Mouse (Mus musculus) forebrain, postnatal 0 days (tissue): ENCODE data around the gene Scgb1c1. TPM values are rescaled to one million over a fixed set of nuclear protein-coding genes. Genes with fewer than 3 reads are reported as not detected.

Experiments
- ATAC-seq: fragments of 200-750 bp; cut with Nextera tagmentation; 2 replicates; pipeline ENCODE4 v1.8.0; 2017; ENCODE audit warnings: mild to moderate bottlenecking, moderate library complexity
- DNase-seq: peaks from one replicate; pipeline ENCODE4 v3.0.0-alpha.2; 2015
- H3K27ac ChIP-seq: fragments of 300-500 bp; sonication (generic); 2 replicates; pipeline ENCODE4 v1.5.1; 2014; ENCODE audit warnings: low read depth, mild to moderate bottlenecking, antibody characterized with exemption, low read length, moderate library complexity, mixed read lengths
- H3K27me3 ChIP-seq: fragments of 300-500 bp; sonication (generic); 2 replicates; pipeline ENCODE4 v1.6.1; 2014; ENCODE audit warnings: mild to moderate bottlenecking, low read length, mixed read lengths; ENCODE audit not compliant: insufficient read depth
- H3K36me3 ChIP-seq: fragments of 300-500 bp; sonication (generic); 2 replicates; pipeline ENCODE4 v1.6.1; 2014; ENCODE audit warnings: mild to moderate bottlenecking, moderate library complexity; ENCODE audit not compliant: insufficient read depth
- H3K4me1 ChIP-seq: fragments of 300-500 bp; sonication (generic); 2 replicates; pipeline ENCODE4 v1.6.1; 2014; ENCODE audit warnings: antibody characterized with exemption; ENCODE audit not compliant: insufficient read depth
- H3K4me2 ChIP-seq: fragments of 300-500 bp; sonication (generic); 2 replicates; pipeline ENCODE4 v1.6.1; 2014; ENCODE audit warnings: low read depth, mild to moderate bottlenecking, moderate library complexity
- H3K4me3 ChIP-seq: fragments of 300-500 bp; sonication (generic); 2 replicates; pipeline ENCODE4 v1.5.1; 2014; ENCODE audit warnings: low read depth, low read length, mixed read lengths
- H3K9ac ChIP-seq: fragments of 300-500 bp; sonication (generic); 2 replicates; pipeline ENCODE4 v1.6.1; 2014; ENCODE audit warnings: mild to moderate bottlenecking
- H3K9me3 ChIP-seq: fragments of 300-500 bp; sonication (generic); 2 replicates; pipeline ENCODE4 v1.6.1; 2016; ENCODE audit warnings: low read length
- CTCF ChIP-seq: sonication (generic); IDR thresholded peaks from 2 replicates; pipeline ENCODE4 v1.5.1; 2016; ENCODE audit warnings: antibody characterized with exemption, control low read depth, low read depth
- WGBS: fragments of 180-500 bp; shearing (Covaris S2); extraction: QIAGEN DNeasy Blood & Tissue Kit; methylation state at CpG from one replicate; pipeline ENCODE4 v1.1.7; 2014; 5-methylcytosine and 5-hydroxymethylcytosine counted together
- polyA plus RNA-seq: library from polyadenylated mRNA; unstranded; fragments of >200 nt; fragmentation: Nextera tagmentation; extraction: Ambion mirVana; gene quantifications from 2 replicates; pipeline ENCODE4 v1.2.1, GENCODE M21; 2015
- total RNA-seq: library from RNA; depleted of rRNA; stranded (reverse); fragments of >200 nt; gene quantifications from 2 replicates; pipeline ENCODE4 v1.2.3, GENCODE M21; 2014

Scgb1c1 gene
- total and polyA plus RNA-seq, 2 experiments from 2014 or later = not detected

GRCm38 (mm10) chr7:140843806-140844205 is 1.5 kb upstream of the Scgb1c1 start:
- no peak for TF ChIP-seq CTCF

DNA sequence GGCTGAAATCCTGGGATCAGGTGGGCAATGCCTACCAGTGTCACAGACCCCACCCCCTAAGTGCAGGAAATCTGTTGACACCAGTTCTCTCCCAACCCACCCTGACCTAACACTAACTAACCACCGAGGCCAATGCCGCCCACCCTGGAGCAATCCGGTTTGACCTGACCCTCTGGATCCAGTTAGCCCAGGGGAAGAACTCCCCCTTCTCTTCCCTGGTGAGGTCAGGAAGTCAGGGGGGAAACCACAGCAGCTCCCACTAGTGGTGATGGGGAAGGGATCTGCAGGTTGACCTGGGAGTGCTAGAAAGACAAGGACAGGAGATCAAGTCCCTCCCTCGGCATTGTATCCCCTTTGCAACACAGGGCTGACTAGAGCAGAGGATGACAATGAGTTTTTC is 336 bp downstream of the Scgb1c1 start:
- TF ChIP-seq CTCF = peak; percentile 21; the same call in 1 of the 2 replicates
- Histone ChIP-seq H3K9me3 (no peaks in the 10 kb centered on the region), H3K27me3 (no peaks in the 10 kb centered on the region), H3K9ac (no peak overlapping the region), H3K27ac (no peak overlapping the region), H3K4me2 (no peak overlapping the region), H3K36me3 (no peaks in the 10 kb centered on the region; the same call in 1 of the 2 replicates), H3K4me3 (no peak overlapping the region), H3K4me1 (no peaks in the 10 kb centered on the region)
- ATAC-seq (no peak), DNase-seq (no peak)
- 64% methylated on average over 4 of the region's 4 CpGs for WGBS

More at GRCm38 (mm10) chr7:140843806-140844205, 1.5 kb upstream of the Scgb1c1 start:
- Histone ChIP-seq H3K4me1 (no peaks in the 10 kb centered on the region), H3K36me3 (no peaks in the 10 kb centered on the region), H3K27ac (no peak overlapping the region), H3K9me3 (no peaks in the 10 kb centered on the region), H3K9ac (no peak overlapping the region), H3K27me3 (no peaks in the 10 kb centered on the region; the same call in 1 of the 2 replicates), H3K4me2 (no peak overlapping the region), H3K4me3 (no peak overlapping the region)
- DNase-seq (no peak), ATAC-seq (no peak)
- 80% methylated on average over 7 of the region's 7 CpGs for WGBS

GRCm38 (mm10) chr7:140846676-140847075 is 1.3 kb downstream of the Scgb1c1 start:
- no peak for DNase-seq
- no peak overlapping the region for H3K4me3 ChIP-seq
- 86% methylated on average over 10 of the region's 10 CpGs for WGBS

DNA sequence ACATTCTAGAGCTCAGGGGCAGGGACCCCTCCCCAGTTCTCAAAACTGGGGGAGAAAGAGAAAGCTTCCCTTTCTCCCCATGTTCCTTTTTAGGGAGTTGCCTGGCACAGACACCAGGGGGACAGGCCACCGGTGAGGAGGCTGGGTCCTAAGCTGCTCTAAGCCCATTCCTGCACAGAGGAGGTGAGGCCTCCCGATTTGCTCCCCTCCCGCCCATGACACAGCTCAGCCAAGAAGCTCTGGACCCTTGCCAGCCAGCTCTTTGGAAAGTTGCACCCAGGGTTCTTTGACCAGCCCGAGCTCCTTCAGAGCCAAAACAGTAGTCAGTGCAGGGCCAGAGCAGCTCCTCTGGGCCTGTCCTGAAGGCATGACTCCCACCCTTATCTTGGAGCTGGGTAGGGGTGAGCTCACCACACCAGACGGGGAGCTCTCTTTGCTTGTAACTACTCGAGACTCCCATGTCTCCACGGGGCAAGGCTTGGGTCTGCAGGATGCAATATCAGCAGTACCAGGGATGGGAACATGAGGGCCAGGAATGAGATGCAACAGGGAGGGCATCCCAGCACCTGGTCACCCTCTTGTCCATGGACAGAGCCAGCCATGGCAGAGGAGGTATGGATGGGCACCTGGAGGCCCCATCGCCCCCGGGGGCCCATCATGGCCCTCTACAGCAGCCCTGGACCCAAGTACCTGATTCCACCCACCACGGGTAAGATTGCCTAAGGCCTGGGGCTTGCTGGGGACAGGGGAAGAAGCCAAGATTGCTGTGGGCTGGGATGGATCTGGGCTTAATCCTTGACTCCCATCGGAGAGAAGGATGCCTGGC is 2.6 kb downstream of the Scgb1c1 start, which contains the start of gene Odf3:
Gene Odf3 (plus strand): TSS at position 51 of the 826 bp plus-strand sequence.
- Histone ChIP-seq H3K9ac (no peak within 1 kb of the TSS), H3K27me3 (no peaks in the 10 kb centered on the region)

More at GRCm38 (mm10) chr7:140846676-140847075, 1.3 kb downstream of the Scgb1c1 start:
- H3K4me2 ChIP-seq = no peak overlapping the region
- H3K9me3 ChIP-seq = no peaks in the 10 kb centered on the region
- H3K9ac ChIP-seq = no peak overlapping the region
- no peaks in the 10 kb centered on the region for H3K4me1 ChIP-seq
- H3K36me3 ChIP-seq = peaks cover 4% of the 10 kb centered on the region; the same call in 1 of the 2 replicates
- no peak overlapping the region for H3K27ac ChIP-seq
- TF ChIP-seq CTCF = no peak
- no peak for ATAC-seq
- no peaks in the 10 kb centered on the region for H3K27me3 ChIP-seq

DNA sequence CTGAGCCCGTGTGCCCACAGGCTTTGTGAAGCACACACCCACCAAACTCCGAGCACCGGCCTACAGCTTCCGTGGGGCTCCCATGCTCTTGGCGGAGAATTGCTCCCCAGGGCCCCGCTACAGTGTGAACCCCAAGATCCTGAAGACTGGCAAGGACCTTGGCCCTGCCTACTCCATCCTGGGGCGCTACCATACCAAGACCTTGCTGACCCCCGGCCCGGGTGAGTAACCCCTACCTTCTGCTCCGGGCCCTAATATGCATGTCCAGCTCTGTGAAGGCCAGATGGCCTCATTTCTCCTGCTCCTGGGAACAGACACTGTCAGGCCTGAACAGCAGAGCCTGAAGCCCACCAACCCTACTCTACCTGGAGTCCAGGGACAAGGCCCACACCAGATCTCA is 3.2 kb downstream of the Scgb1c1 start:
- Histone ChIP-seq H3K27me3 (no peaks in the 10 kb centered on the region), H3K27ac (no peak overlapping the region), H3K36me3 (peaks cover 22% of the 10 kb centered on the region), H3K9me3 (no peaks in the 10 kb centered on the region), H3K9ac (no peak overlapping the region), H3K4me1 (no peaks in the 10 kb centered on the region), H3K4me2 (no peak overlapping the region), H3K4me3 (no peak overlapping the region)
- TF ChIP-seq CTCF = no peak
- ATAC-seq = no peak
- DNase-seq = no peak
- WGBS = 97% methylated on average over 10 of the region's 10 CpGs

More for the DNA sequence above, 2.6 kb downstream of the Scgb1c1 start, which contains the start of gene Odf3:
- peak; percentile 27 for DNase-seq
- Histone ChIP-seq H3K27ac (no peak within 1 kb of the TSS), H3K9me3 (no peaks in the 10 kb centered on the region), H3K4me2 (no peak within 1 kb of the TSS), H3K4me1 (no peaks in the 10 kb centered on the region), H3K36me3 (peaks cover 16% of the 10 kb centered on the region), H3K4me3 (no peak within 1 kb of the TSS)
- 55% methylated on average over 11 of the region's 11 CpGs for WGBS
- no peak for TF ChIP-seq CTCF
- ATAC-seq = no peak

GRCm38 (mm10) chr7:140851916-140852315 is 6.6 kb downstream of the Scgb1c1 start:
- Histone ChIP-seq H3K36me3 (peaks cover 33% of the 10 kb centered on the region), H3K9ac (no peak overlapping the region), H3K27ac (no peak overlapping the region), H3K4me1 (peaks cover 8% of the 10 kb centered on the region), H3K4me2 (no peak overlapping the region), H3K9me3 (no peaks in the 10 kb centered on the region), H3K27me3 (no peaks in the 10 kb centered on the region), H3K4me3 (no peak overlapping the region)
- TF ChIP-seq CTCF = no peak
- no peak for DNase-seq
- ATAC-seq = no peak
- 97% methylated on average over 4 of the region's 4 CpGs for WGBS

GRCm38 (mm10) chr7:140853386-140853785 is 8.0 kb downstream of the Scgb1c1 start:
- ATAC-seq = no peak
- DNase-seq = no peak

More at GRCm38 (mm10) chr7:140853386-140853785, 8.0 kb downstream of the Scgb1c1 start:
- 87% methylated on average over 9 of the region's 9 CpGs for WGBS
- H3K27ac ChIP-seq = no peak overlapping the region
- no peak overlapping the region for H3K9ac ChIP-seq
- no peaks in the 10 kb centered on the region for H3K9me3 ChIP-seq
- H3K4me1 ChIP-seq = peaks cover 14% of the 10 kb centered on the region
- no peak overlapping the region for H3K4me3 ChIP-seq
- no peaks in the 10 kb centered on the region for H3K27me3 ChIP-seq
- no peak overlapping the region for H3K4me2 ChIP-seq
- no peak for TF ChIP-seq CTCF
- peaks cover 33% of the 10 kb centered on the region for H3K36me3 ChIP-seq
